ENCODE assay signal across 13 mouse cellular contexts in the genomic region with DNA sequence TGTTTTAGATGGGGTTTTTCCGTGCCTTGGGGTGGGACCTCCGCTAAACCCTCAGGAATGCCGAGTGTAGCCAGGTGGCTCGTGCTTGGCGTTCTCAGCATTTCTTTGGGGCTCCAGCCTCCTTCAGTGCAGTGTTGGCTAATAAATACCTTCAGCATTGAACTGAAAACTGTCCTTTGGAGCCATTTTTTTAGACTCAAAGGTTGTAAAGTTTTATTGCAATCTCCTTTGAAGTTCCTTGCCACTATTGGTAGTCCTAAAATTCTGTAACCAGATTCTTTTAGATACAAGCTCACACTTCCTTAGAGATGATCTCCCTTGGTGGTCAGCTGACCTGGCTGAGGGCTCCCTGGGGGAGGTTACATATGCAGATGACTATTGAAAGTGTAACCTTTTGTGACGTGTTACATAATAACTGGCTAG. TPM values are rescaled to one million over a fixed set of nuclear protein-coding genes. Genes with fewer than 3 reads are reported as not detected.
A peak's percentile ranks its signal among the peaks of the same experiment; 100 is the strongest.
DNase-seq lines count a peak whose midpoint lies in the region; ATAC-seq and TF ChIP-seq lines count a peak whose summit lies in the region.
"Had no signal": no experiment of that assay in that cellular context is flagged by ENCODE, and none has a peak within 500 bp of the region (broad histone marks: within the 10 kb centered on the region; RNA-seq: fewer than 3 reads in every experiment).

No protein-coding gene starts in this region.

- H3K4me1 ChIP-seq in intestine, postnatal 0 days (replicated peaks; ENCODE audit: control insufficient read depth, insufficient read depth, low read length): 0 out of 2 replicates have a peak, but pooled peaks cover 6% of the 10 kb centered on the region
- no peaks in the 10 kb centered on the region; the same call in 1 of the 2 replicates for H3K4me1 ChIP-seq in lung, embryonic 14.5 days (ENCODE audit: insufficient read depth)
- peaks cover 6% of the 10 kb centered on the region; the same call in 1 of the 2 replicates for H3K4me1 ChIP-seq in hindbrain, embryonic 14.5 days (replicated peaks; ENCODE audit: control insufficient read depth, insufficient read depth, low read length)
- H3K4me1 ChIP-seq: midbrain, embryonic 12.5 days had no signal

- H3K4me2 ChIP-seq in intestine, postnatal 0 days (replicated peaks; ENCODE audit: low read depth): peak overlapping the region; percentile 57
- no peak overlapping the region for H3K4me2 ChIP-seq in lung, embryonic 14.5 days
- H3K4me2 ChIP-seq in hindbrain, embryonic 14.5 days (replicated peaks): no peak overlapping the region
- H3K4me2 ChIP-seq: liver, embryonic 13.5 days; midbrain, embryonic 12.5 days; neural tube, embryonic 13.5 days had no signal

- H3K27me3 ChIP-seq in intestine, postnatal 0 days (replicated peaks; ENCODE audit: control insufficient read depth, insufficient read depth, low read length): no peaks in the 10 kb centered on the region
- H3K27me3 ChIP-seq in lung, embryonic 14.5 days (ENCODE audit: insufficient read depth, low read length): no peaks in the 10 kb centered on the region
- H3K27me3 ChIP-seq in hindbrain, embryonic 14.5 days (ENCODE audit: control insufficient read depth, insufficient read depth, low read length): no peaks in the 10 kb centered on the region
- H3K27me3 ChIP-seq: liver, embryonic 13.5 days; midbrain, embryonic 12.5 days; neural tube, embryonic 13.5 days had no signal

- peak; percentile 86 for DNase-seq in heart, adult 11 months
- no peak for DNase-seq in heart, adult 9 months (ENCODE audit: low spot score in 2 of 2)
- DNase-seq in 3T3-L1 (ENCODE audit: low read depth, low spot score): peak; percentile 64
- peak; percentile 53 for DNase-seq in lung, embryonic 14.5 days
- no peak for DNase-seq in adrenal gland, postnatal 4 days (ENCODE audit: low spot score in 2 of 2)
- DNase-seq in hindbrain, embryonic 14.5 days (ENCODE audit: low spot score): no peak
- DNase-seq: liver, embryonic 13.5 days; right cerebral cortex, postnatal 14 days had no signal

- peak; percentile 63 for ATAC-seq in intestine, postnatal 0 days
- peak; percentile 39; the same call in 1 of the 2 replicates for ATAC-seq in lung, embryonic 14.5 days (ENCODE audit: insufficient read depth)
- ATAC-seq in hindbrain, embryonic 14.5 days (ENCODE audit: low FRiP score): no peak
- no peak for ATAC-seq in megakaryocyte, adult 5-6 weeks (ENCODE audit: poor library complexity, severe bottlenecking)
- ATAC-seq: hindbrain, postnatal 0 days had no signal

- H3K4me3 ChIP-seq in intestine, postnatal 0 days (ENCODE audit: low read depth, low read length): peak overlapping the region; percentile 13; the same call in 1 of the 2 replicates
- no peak overlapping the region for H3K4me3 ChIP-seq in lung, embryonic 14.5 days (ENCODE audit: low read depth, low read length)
- H3K4me3 ChIP-seq in hindbrain, embryonic 14.5 days (replicated peaks; ENCODE audit: low read length): no peak overlapping the region
- H3K4me3 ChIP-seq: liver, embryonic 13.5 days; midbrain, embryonic 12.5 days; neural tube, embryonic 13.5 days had no signal

- WGBS in intestine, postnatal 0 days: 21% methylated on average over 6 of the region's 6 CpGs
- WGBS in lung, embryonic 14.5 days: 23% methylated on average over 6 of the region's 6 CpGs
- 37% methylated on average over 6 of the region's 6 CpGs for WGBS in hindbrain, embryonic 14.5 days

- H3K36me3 ChIP-seq in intestine, postnatal 0 days (ENCODE audit: control insufficient read depth, insufficient read depth): no peaks in the 10 kb centered on the region; the same call in 1 of the 2 replicates
- H3K36me3 ChIP-seq in lung, embryonic 14.5 days (ENCODE audit: insufficient read depth): peaks cover 12% of the 10 kb centered on the region; the same call in 1 of the 2 replicates
- H3K36me3 ChIP-seq in hindbrain, embryonic 14.5 days (replicated peaks; ENCODE audit: control insufficient read depth, insufficient read depth): no peaks in the 10 kb centered on the region
- H3K36me3 ChIP-seq: liver, embryonic 13.5 days; midbrain, embryonic 12.5 days; neural tube, embryonic 13.5 days had no signal

- no peaks in the 10 kb centered on the region for H3K9me3 ChIP-seq in intestine, postnatal 0 days (ENCODE audit: control insufficient read depth)
- H3K9me3 ChIP-seq in lung, embryonic 14.5 days (ENCODE audit: low read depth, low read length): no peaks in the 10 kb centered on the region
- no peaks in the 10 kb centered on the region for H3K9me3 ChIP-seq in hindbrain, embryonic 14.5 days (ENCODE audit: control insufficient read depth, low read length)
- H3K9me3 ChIP-seq: liver, embryonic 13.5 days; midbrain, embryonic 12.5 days; neural tube, embryonic 13.5 days had no signal

- H3K9ac ChIP-seq in intestine, postnatal 0 days (ENCODE audit: low read depth, low read length): no peak overlapping the region
- H3K9ac ChIP-seq in lung, embryonic 14.5 days: no peak overlapping the region
- H3K9ac ChIP-seq in hindbrain, embryonic 14.5 days: no peak overlapping the region
- H3K9ac ChIP-seq: liver, embryonic 13.5 days; midbrain, embryonic 12.5 days; neural tube, embryonic 13.5 days had no signal

- TF ChIP-seq CTCF in intestine, postnatal 0 days (IDR thresholded peaks at IDR 0.05; ENCODE audit: low read depth): no peak
- TF ChIP-seq CTCF in lung, embryonic 14.5 days (IDR thresholded peaks at IDR 0.05; ENCODE audit: low read depth): no peak

- H3K27ac ChIP-seq in intestine, postnatal 0 days (ENCODE audit: low read depth, low read length): no peak overlapping the region
- peak overlapping the region; percentile 39 for H3K27ac ChIP-seq in lung, embryonic 14.5 days (ENCODE audit: low read depth)
- no peak overlapping the region for H3K27ac ChIP-seq in hindbrain, embryonic 14.5 days
- H3K27ac ChIP-seq: hindbrain, postnatal 0 days; liver, embryonic 13.5 days; midbrain, embryonic 12.5 days; neural tube, embryonic 13.5 days had no signal

RNA-seq across cellular contexts. Expression of gene Smyd2, which starts 46.7 kb away (rescaled TPM):
- polyA plus RNA-seq in intestine, postnatal 0 days (2015; fragmentation: Nextera tagmentation; extraction: Ambion mirVana): 47.1 and 48.1 TPM in 2 replicates
- polyA plus RNA-seq in lung, embryonic 14.5 days (2014; fragmentation: Nextera tagmentation; extraction: Ambion mirVana): 115 and 117 TPM in 2 replicates
- 100 to 1,000 TPM in 1 of 2 experiments, 10 to 100 TPM in 1; 97.9 to 100 TPM for total RNA-seq in adrenal gland, postnatal 4 days (2021)
- polyA plus RNA-seq in hindbrain, embryonic 14.5 days (2014; fragmentation: Nextera tagmentation; extraction: Ambion mirVana): 73.9 and 84.4 TPM in 2 replicates
- total RNA-seq in megakaryocyte, adult 5-6 weeks (2015): 16.7 and 18.6 TPM in 2 replicates
- total RNA-seq in megakaryocyte, adult 5-6 weeks (2017): 19.2 and 26.3 TPM in 2 replicates

Comparison
In these comparisons a context has a peak if more than half of its experiments do, and no peak if none do; other contexts are left out.
1. DNase-seq: peak in heart, adult 11 months (single experiment), 3T3-L1 (single experiment) and lung, embryonic 14.5 days (single experiment); none in heart, adult 9 months (0 of 2), adrenal gland, postnatal 4 days (0 of 2) and hindbrain, embryonic 14.5 days (single experiment).
2. ATAC-seq: peak in intestine, postnatal 0 days (single experiment) and lung, embryonic 14.5 days (single experiment); none in hindbrain, embryonic 14.5 days (single experiment) and megakaryocyte, adult 5-6 weeks (single experiment).